Mouse (Mus musculus): ENCODE data around the gene Asb16. TPM values are rescaled to one million over a fixed set of nuclear protein-coding genes. Genes with fewer than 3 reads are reported as not detected.

The Asb16 gene
- polyA plus RNA-seq, 1 experiment from 2014 or later: 0.12 TPM

DNA sequence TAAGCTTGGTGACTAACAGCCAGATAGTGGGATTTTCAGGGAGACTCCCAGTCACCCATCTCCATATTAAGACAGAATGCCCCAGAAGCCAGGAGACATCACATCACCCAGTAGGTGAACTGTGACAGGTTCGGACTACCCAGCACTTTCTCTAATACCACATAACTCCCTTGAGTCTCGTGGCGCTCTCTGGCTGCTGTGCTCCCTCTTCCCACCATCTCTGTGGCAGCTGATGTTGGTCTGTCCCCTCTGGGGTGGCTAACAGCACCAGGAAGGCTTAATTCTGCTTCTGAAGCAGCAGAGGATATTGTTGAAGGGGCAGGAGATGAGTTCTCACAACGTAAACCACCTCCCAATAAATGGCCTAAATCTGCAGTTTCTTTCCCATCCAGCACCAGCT is 43.4 kb downstream of the Asb16 start:
- H3K27me3 ChIP-seq: no peaks in the 10 kb centered on the region
- H3K4me2 ChIP-seq (replicated peaks): no peak overlapping the region
- no peak overlapping the region for H3K4me3 ChIP-seq (replicated peaks)
- H3K9me3 ChIP-seq (replicated peaks): no peaks in the 10 kb centered on the region
- H3K36me3 ChIP-seq: peaks cover 70% of the 10 kb centered on the region
- peaks cover 46% of the 10 kb centered on the region for H3K4me1 ChIP-seq
- WGBS: 82% methylated on average over 4 of the region's 4 CpGs
- no peak for ATAC-seq (ENCODE audit: insufficient number of reproducible peaks, low FRiP score, low TSS enrichment, low read depth)
- no peak overlapping the region for H3K9ac ChIP-seq
- no peak overlapping the region for H3K27ac ChIP-seq (replicated peaks)

DNA sequence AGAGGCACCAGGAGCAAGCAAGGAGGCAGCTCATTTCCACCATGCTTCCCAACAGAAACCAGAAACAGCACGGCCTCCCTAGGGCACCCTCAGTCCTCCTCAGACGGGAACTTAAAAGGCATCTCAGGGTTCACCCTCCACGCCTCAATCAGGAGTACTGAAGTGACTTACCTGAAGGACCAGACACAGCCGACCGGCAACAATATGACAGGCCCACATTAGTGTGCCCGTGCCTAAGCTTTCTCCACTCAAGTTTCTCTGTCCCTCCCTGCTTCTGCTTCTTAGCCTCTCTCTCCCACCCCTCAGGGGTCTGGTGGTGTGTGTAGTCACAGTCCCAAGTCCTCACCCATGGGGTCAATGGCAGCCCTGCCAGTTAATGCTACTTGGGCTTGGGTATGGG is 44.0 kb downstream of the Asb16 start:
- WGBS: 73% methylated on average over 6 of the region's 6 CpGs
- Histone ChIP-seq H3K9me3 (replicated peaks) (no peaks in the 10 kb centered on the region), H3K27me3 (no peaks in the 10 kb centered on the region), H3K4me1 (peaks cover 46% of the 10 kb centered on the region), H3K4me2 (replicated peaks) (no peak overlapping the region), H3K4me3 (replicated peaks) (no peak overlapping the region), H3K9ac (no peak overlapping the region), H3K27ac (replicated peaks) (no peak overlapping the region), H3K36me3 (peaks cover 64% of the 10 kb centered on the region)
- ATAC-seq (ENCODE audit: insufficient number of reproducible peaks, low FRiP score, low TSS enrichment, low read depth): no peak

- Histone ChIP-seq H3K27ac (replicated peaks) (no peak overlapping the region), H3K9ac (no peak overlapping the region), H3K4me2 (replicated peaks) (no peak overlapping the region), H3K36me3 (peaks cover 52% of the 10 kb centered on the region), H3K4me3 (replicated peaks) (no peak overlapping the region), H3K4me1 (peaks cover 37% of the 10 kb centered on the region), H3K27me3 (no peaks in the 10 kb centered on the region), H3K9me3 (replicated peaks) (no peaks in the 10 kb centered on the region)
- ATAC-seq (ENCODE audit: insufficient number of reproducible peaks, low FRiP score, low TSS enrichment, low read depth): no peak
- WGBS: 84% methylated on average over 12 of the region's 12 CpGs
Measured at GRCm38 (mm10) chr11:102314321-102314720, 45.8 kb downstream of the Asb16 start.

GRCm38 (mm10) chr11:102315690-102316571 is 47.4 kb downstream of the Asb16 start:
- Histone ChIP-seq H3K9ac (peak overlapping the region; percentile 97), H3K4me3 (replicated peaks) (peak overlapping the region; percentile 86), H3K4me1 (peaks cover 27% of the 10 kb centered on the region), H3K36me3 (peaks cover 36% of the 10 kb centered on the region), H3K9me3 (replicated peaks) (no peaks in the 10 kb centered on the region), H3K4me2 (replicated peaks) (peak overlapping the region; percentile 87), H3K27ac (replicated peaks) (peak overlapping the region; percentile 99), H3K27me3 (no peaks in the 10 kb centered on the region)
- 11% methylated on average over 14 of the region's 14 CpGs for WGBS
- no peak for ATAC-seq (ENCODE audit: insufficient number of reproducible peaks, low FRiP score, low TSS enrichment, low read depth)

- Histone ChIP-seq H3K4me1 (peaks cover 25% of the 10 kb centered on the region), H3K27ac (replicated peaks) (peak overlapping the region; percentile 99), H3K9me3 (replicated peaks) (no peaks in the 10 kb centered on the region), H3K27me3 (no peaks in the 10 kb centered on the region), H3K9ac (peak overlapping the region; percentile 97), H3K4me3 (replicated peaks) (peak overlapping the region; percentile 86), H3K36me3 (peaks cover 36% of the 10 kb centered on the region), H3K4me2 (replicated peaks) (peak overlapping the region; percentile 87)
- peak; percentile 32 for ATAC-seq (ENCODE audit: insufficient number of reproducible peaks, low FRiP score, low TSS enrichment, low read depth)
- WGBS: under 1% methylated on average over 74 of the region's 80 CpGs
Measured at GRCm38 (mm10) chr11:102316572-102317297, 48.2 kb downstream of the Asb16 start.

- peak overlapping the region; percentile 86 for H3K4me3 ChIP-seq (replicated peaks)
- peak overlapping the region; percentile 99 for H3K27ac ChIP-seq (replicated peaks)
- peak overlapping the region; percentile 97 for H3K9ac ChIP-seq
- WGBS: under 1% methylated on average over 74 of the region's 87 CpGs
- peaks cover 30% of the 10 kb centered on the region for H3K36me3 ChIP-seq
- peak; percentile 6 for ATAC-seq (ENCODE audit: insufficient number of reproducible peaks, low FRiP score, low TSS enrichment, low read depth)
- H3K4me2 ChIP-seq (replicated peaks): peak overlapping the region; percentile 87
- H3K4me1 ChIP-seq: peaks cover 25% of the 10 kb centered on the region
- no peaks in the 10 kb centered on the region for H3K27me3 ChIP-seq
- no peaks in the 10 kb centered on the region for H3K9me3 ChIP-seq (replicated peaks)
Measured at GRCm38 (mm10) chr11:102317298-102317900, 48.9 kb downstream of the Asb16 start.

DNA sequence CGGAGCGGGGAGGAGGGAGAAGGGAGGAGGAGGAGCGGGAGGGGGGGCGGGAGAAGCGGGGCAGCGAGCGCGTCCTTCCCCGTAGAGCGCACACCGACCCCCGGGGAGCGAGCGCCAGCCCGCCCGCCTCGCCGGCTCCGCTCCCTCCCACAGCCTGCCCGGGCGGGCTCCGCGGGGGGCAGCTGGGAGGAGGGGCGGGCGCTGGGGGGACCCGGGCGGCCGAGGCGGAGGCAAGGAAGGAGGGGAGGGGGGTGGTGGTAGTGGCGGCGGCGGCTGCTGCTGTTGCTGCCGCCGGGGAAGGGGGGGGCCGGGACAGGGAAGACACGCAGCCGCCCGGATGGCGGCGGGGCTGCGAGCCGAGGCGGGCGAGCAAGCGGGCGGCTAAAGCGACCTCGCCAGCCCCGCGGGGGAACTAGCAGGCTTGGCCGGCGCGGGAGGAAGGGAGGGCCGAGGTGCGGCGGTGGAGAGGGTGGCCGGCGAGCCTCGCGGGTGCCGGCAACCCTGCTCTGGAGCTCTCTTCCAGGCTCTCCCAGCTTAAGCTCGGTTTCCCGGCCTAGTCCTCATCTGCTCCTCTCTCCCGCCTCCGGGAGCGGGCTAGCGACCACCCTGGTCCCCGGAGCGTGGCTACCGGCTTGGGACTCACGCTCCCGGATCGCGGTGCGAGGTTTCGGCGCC is 49.5 kb downstream of the Asb16 start:
- H3K27ac ChIP-seq (replicated peaks): peak overlapping the region; percentile 99
- peak overlapping the region; percentile 97 for H3K9ac ChIP-seq
- peaks cover 24% of the 10 kb centered on the region for H3K36me3 ChIP-seq
- H3K4me2 ChIP-seq (replicated peaks): peak overlapping the region; percentile 87
- no peaks in the 10 kb centered on the region for H3K27me3 ChIP-seq
- H3K4me3 ChIP-seq (replicated peaks): peak overlapping the region; percentile 86
- H3K9me3 ChIP-seq (replicated peaks): no peaks in the 10 kb centered on the region
- under 1% methylated on average over 49 of the region's 77 CpGs for WGBS
- peak; percentile 77 for ATAC-seq (ENCODE audit: insufficient number of reproducible peaks, low FRiP score, low TSS enrichment, low read depth)
- H3K4me1 ChIP-seq: peaks cover 25% of the 10 kb centered on the region

DNA sequence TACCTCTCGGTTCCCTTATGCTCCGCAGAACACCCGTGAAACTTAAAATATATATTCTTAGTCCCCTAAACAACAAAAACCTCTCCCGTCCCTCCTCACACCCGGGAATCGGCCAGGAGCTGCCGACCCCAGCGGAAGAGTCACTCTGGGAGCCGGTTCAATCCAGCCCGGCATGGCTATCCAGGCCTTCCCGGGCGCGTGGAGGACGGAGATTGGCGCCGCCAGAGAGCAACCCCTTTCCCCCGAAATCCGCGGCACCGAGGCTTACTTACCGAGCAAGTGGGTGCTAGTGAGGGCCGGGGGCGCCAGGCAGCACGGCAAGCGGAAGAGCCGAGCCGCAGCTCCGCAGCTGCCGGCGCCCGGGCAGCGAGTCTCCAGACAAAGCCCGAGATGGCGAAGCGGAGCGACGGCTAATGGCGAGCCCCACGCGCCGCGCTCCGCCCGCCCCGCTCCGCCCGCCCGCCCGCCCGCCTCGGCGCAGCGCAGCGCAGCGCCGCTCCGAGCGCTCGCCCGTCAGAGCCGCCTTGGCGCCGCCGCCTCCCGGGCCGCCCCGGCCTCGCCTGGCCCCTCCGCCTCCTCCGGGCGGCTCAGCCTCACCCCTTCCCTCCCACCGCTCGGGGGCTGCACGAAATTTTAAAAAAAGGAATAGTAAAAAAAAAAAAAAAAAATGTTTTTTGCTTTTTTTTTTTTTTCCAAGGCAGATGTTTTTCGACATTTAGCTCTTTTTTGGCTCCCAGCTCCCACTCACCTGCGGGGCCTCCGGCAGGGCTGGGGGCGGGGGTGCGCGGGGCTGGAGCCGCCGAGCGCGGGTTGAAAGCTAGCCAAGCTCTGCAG is 50.2 kb downstream of the Asb16 start:
- WGBS: under 1% methylated on average over 79 of the region's 84 CpGs
- H3K9me3 ChIP-seq (replicated peaks): no peaks in the 10 kb centered on the region
- ATAC-seq (ENCODE audit: insufficient number of reproducible peaks, low FRiP score, low TSS enrichment, low read depth): no peak
- peak overlapping the region; percentile 99 for H3K27ac ChIP-seq (replicated peaks)
- H3K9ac ChIP-seq: peak overlapping the region; percentile 97
- H3K4me2 ChIP-seq (replicated peaks): peak overlapping the region; percentile 87
- H3K36me3 ChIP-seq: peaks cover 16% of the 10 kb centered on the region
- no peaks in the 10 kb centered on the region for H3K27me3 ChIP-seq
- peak overlapping the region; percentile 86 for H3K4me3 ChIP-seq (replicated peaks)
- peaks cover 25% of the 10 kb centered on the region for H3K4me1 ChIP-seq

DNA sequence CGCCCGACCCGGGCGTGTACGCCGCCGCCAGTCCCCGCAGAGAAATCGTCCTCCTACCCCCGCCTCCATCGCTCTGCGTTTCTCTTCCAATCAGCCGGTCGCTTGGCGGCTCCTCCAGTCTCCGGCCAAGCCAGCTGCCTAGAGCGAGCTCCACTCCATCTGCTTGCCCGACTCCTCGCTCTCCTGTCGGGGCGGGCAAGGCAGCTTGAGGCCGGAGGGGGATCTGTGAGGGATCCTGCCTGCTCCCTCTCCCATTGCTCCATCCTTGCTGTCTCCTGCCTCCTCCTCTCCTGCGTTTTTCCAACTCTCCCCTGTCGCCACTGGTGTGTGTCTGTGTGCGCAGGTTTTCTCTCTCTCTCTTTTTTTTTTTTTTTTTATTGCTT is 50.9 kb downstream of the Asb16 start, which contains the start of gene Ubtf:
Gene Ubtf, minus strand, starts transcription at position 333 of the 383 bp plus-strand sequence.
- H3K4me1 ChIP-seq: peaks cover 25% of the 10 kb centered on the region
- ATAC-seq (ENCODE audit: insufficient number of reproducible peaks, low FRiP score, low TSS enrichment, low read depth): no peak
- peak within 1 kb of the TSS; percentile 87 for H3K4me2 ChIP-seq (replicated peaks)
- peaks cover 10% of the 10 kb centered on the region for H3K36me3 ChIP-seq
- H3K27me3 ChIP-seq: no peaks in the 10 kb centered on the region
- peak within 1 kb of the TSS; percentile 86 for H3K4me3 ChIP-seq (replicated peaks)
- peak within 1 kb of the TSS; percentile 99 for H3K27ac ChIP-seq (replicated peaks)
- no peaks in the 10 kb centered on the region for H3K9me3 ChIP-seq (replicated peaks)
- H3K9ac ChIP-seq: peak within 1 kb of the TSS; percentile 97
- WGBS: 0% methylated on average over 25 of the region's 25 CpGs
